Mouse (Mus musculus) liver, embryonic 15.5 days (tissue): ENCODE measurements around the gene Gprin2. TPM values are rescaled to one million over a fixed set of nuclear protein-coding genes. Genes with fewer than 3 reads are reported as not detected.
A peak's percentile ranks its signal among the peaks of the same experiment; 100 is the strongest.

ENCODE experiments used
- ATAC-seq: fragments of 200-750 bp; cut with Nextera tagmentation; 2 replicates; pipeline ENCODE4 v1.8.0; 2017; ENCODE audit warnings: moderate number of reproducible peaks, mild to moderate bottlenecking, moderate library complexity; ENCODE audit not compliant: insufficient read depth
- H3K27ac ChIP-seq: fragments of 300-500 bp; sonication (generic); replicated peaks from 2 replicates; pipeline ENCODE4 v1.5.1; 2015; ENCODE audit warnings: mild to moderate bottlenecking, inconsistent platforms
- H3K27me3 ChIP-seq: fragments of 300-500 bp; sonication (generic); 2 replicates; pipeline ENCODE4 v1.6.1; 2015; ENCODE audit warnings: mild to moderate bottlenecking, inconsistent platforms
- H3K36me3 ChIP-seq: fragments of 300-500 bp; sonication (generic); replicated peaks from 2 replicates; pipeline ENCODE4 v1.6.1; 2015; ENCODE audit warnings: moderate library complexity, mild to moderate bottlenecking, inconsistent platforms
- H3K4me1 ChIP-seq: fragments of 300-500 bp; sonication (generic); replicated peaks from 2 replicates; pipeline ENCODE4 v1.6.1; 2015; ENCODE audit warnings: inconsistent platforms
- H3K4me2 ChIP-seq: fragments of 300-500 bp; sonication (generic); 2 replicates; pipeline ENCODE4 v1.6.1; 2015; ENCODE audit warnings: moderate library complexity, mild to moderate bottlenecking, inconsistent platforms
- H3K4me3 ChIP-seq: fragments of 300-500 bp; sonication (generic); replicated peaks from 2 replicates; pipeline ENCODE4 v1.5.1; 2015; ENCODE audit warnings: mild to moderate bottlenecking, inconsistent platforms
- H3K9ac ChIP-seq: fragments of 300-500 bp; sonication (generic); 2 replicates; pipeline ENCODE4 v1.6.1; 2015; ENCODE audit warnings: moderate library complexity, mild to moderate bottlenecking, inconsistent platforms
- H3K9me3 ChIP-seq: fragments of 300-500 bp; sonication (generic); replicated peaks from 2 replicates; pipeline ENCODE4 v1.6.1; 2016; ENCODE audit warnings: inconsistent platforms
- WGBS: fragments of 180-500 bp; shearing (Covaris S2); methylation state at CpG from one replicate; pipeline ENCODE4 v1.1.7; 2015; ENCODE audit warnings: mixed read lengths; ENCODE audit not compliant: insufficient replicate concordance; 5-methylcytosine and 5-hydroxymethylcytosine counted together
- polyA plus RNA-seq: library from polyadenylated mRNA; unstranded; fragments of >200 nt; fragmentation: Nextera tagmentation; extraction: Ambion mirVana; gene quantifications from 2 replicates; pipeline ENCODE4 v1.2.1, GENCODE M21; 2015

The Gprin2 gene
- polyA plus RNA-seq, 1 experiment from 2014 or later, result 0.05 TPM

- Histone ChIP-seq H3K4me2 (no peak within 1 kb of the TSS; the same call in 1 of the 2 replicates), H3K9me3 (no peaks in the 10 kb centered on the region), H3K27ac (no peak within 1 kb of the TSS), H3K9ac (no peak within 1 kb of the TSS), H3K36me3 (no peaks in the 10 kb centered on the region), H3K4me1 (peaks cover 3% of the 10 kb centered on the region; the same call in 1 of the 2 replicates), H3K4me3 (no peak within 1 kb of the TSS), H3K27me3 (no peaks in the 10 kb centered on the region)
- 8% methylated on average over 16 of the region's 16 CpGs for WGBS
- ATAC-seq, result peak; percentile 31; the same call in 1 of the 2 replicates
Observed at GRCm38 (mm10) chr14:34152342-34152741, 49.1 kb downstream of the Gprin2 start, which contains the start of gene Npy4r. TSS of gene Npy4r (minus strand) at chr14:34152489.

GRCm38 (mm10) chr14:34142915-34143314 lies 58.5 kb downstream of the Gprin2 start:
- 81% methylated on average over 10 of the region's 10 CpGs for WGBS

GRCm38 (mm10) chr14:34142316-34142715 lies 59.1 kb downstream of the Gprin2 start:
- no peak overlapping the region for H3K9ac ChIP-seq
- no peak overlapping the region for H3K27ac ChIP-seq
- no peaks in the 10 kb centered on the region for H3K27me3 ChIP-seq
- H3K4me1 ChIP-seq, result no peaks in the 10 kb centered on the region
- WGBS, result 32% methylated on average over 1 of the region's 1 CpGs
- no peak for ATAC-seq
- no peaks in the 10 kb centered on the region for H3K36me3 ChIP-seq
- H3K4me2 ChIP-seq, result no peak overlapping the region
- no peak overlapping the region for H3K4me3 ChIP-seq
- no peaks in the 10 kb centered on the region for H3K9me3 ChIP-seq

More at GRCm38 (mm10) chr14:34142915-34143314, 58.5 kb downstream of the Gprin2 start:
- ATAC-seq, result no peak
- no peak overlapping the region for H3K4me3 ChIP-seq
- H3K4me1 ChIP-seq, result no peaks in the 10 kb centered on the region
- H3K9me3 ChIP-seq, result no peaks in the 10 kb centered on the region
- no peak overlapping the region for H3K4me2 ChIP-seq
- H3K27me3 ChIP-seq, result no peaks in the 10 kb centered on the region
- no peaks in the 10 kb centered on the region for H3K36me3 ChIP-seq
- H3K9ac ChIP-seq, result no peak overlapping the region
- no peak overlapping the region for H3K27ac ChIP-seq

GRCm38 (mm10) chr14:34139671-34140664 lies 61.5 kb downstream of the Gprin2 start:
- H3K4me3 ChIP-seq, result no peak overlapping the region
- no peaks in the 10 kb centered on the region for H3K36me3 ChIP-seq
- no peaks in the 10 kb centered on the region for H3K27me3 ChIP-seq
- no peak overlapping the region for H3K27ac ChIP-seq
- no peaks in the 10 kb centered on the region for H3K9me3 ChIP-seq
- H3K4me2 ChIP-seq, result no peak overlapping the region
- H3K4me1 ChIP-seq, result no peaks in the 10 kb centered on the region
- no peak for ATAC-seq
- 72% methylated on average over 15 of the region's 15 CpGs for WGBS
- H3K9ac ChIP-seq, result no peak overlapping the region

Other genes starting within 250 kb of the Gprin2 start
- 0.06 and 0.07 TPM in 2 replicates for gene Rbp3, start 247.7 kb downstream of the Gprin2 start, polyA plus RNA-seq
- not detected in 2 replicates for gene Zfp488, start 222.9 kb downstream of the Gprin2 start, polyA plus RNA-seq
- gene Gm30083, start 186.5 kb downstream of the Gprin2 start, polyA plus RNA-seq, result not detected in 2 replicates
- gene Gm5460, start 184.9 kb downstream of the Gprin2 start, polyA plus RNA-seq, result not detected in 2 replicates
- not detected in 2 replicates for gene Antxrl, start 148.9 kb downstream of the Gprin2 start, polyA plus RNA-seq
- 0.14 and 0.16 TPM in 2 replicates for gene Anxa8, start 115.7 kb downstream of the Gprin2 start, polyA plus RNA-seq
- gene A630023A22Rik, start 98.9 kb downstream of the Gprin2 start, polyA plus RNA-seq, result not detected in 2 replicates
- 0.02 TPM in 1 of 2 replicates, not detected in the other for gene Npy4r, start 49.2 kb downstream of the Gprin2 start, polyA plus RNA-seq
- 0.43 and 0.44 TPM in 2 replicates for gene Syt15, start 17.9 kb upstream of the Gprin2 start, polyA plus RNA-seq
- 7.1 and 8.4 TPM in 2 replicates for gene Shld2, start 108.8 kb upstream of the Gprin2 start, polyA plus RNA-seq
- 142 and 159 TPM in 2 replicates for gene Glud1, start 109.1 kb upstream of the Gprin2 start, polyA plus RNA-seq
- 0.25 and 0.33 TPM in 2 replicates for gene Fam25c, start 153.8 kb upstream of the Gprin2 start, polyA plus RNA-seq
- gene Sncg, start 173.1 kb upstream of the Gprin2 start, polyA plus RNA-seq, result 0.21 and 0.41 TPM in 2 replicates
- gene Mmrn2, start 173.8 kb upstream of the Gprin2 start, polyA plus RNA-seq, result 2.6 and 2.8 TPM in 2 replicates